Mouse (Mus musculus): ENCODE data around the gene Ptpn9. TPM values are rescaled to one million over a fixed set of nuclear protein-coding genes. Genes with fewer than 3 reads are reported as not detected.
"Not testable (repeated sequence)": the region's sequence is repeated elsewhere in the genome, so short reads cannot be mapped to it uniquely, and the experiment has no call there.

Gene Ptpn9
- polyA plus RNA-seq, 1 experiment from 2014 or later: 24.4 TPM

- no peak for ATAC-seq
- 98% methylated on average over 3 of the region's 3 CpGs for WGBS
- no peaks in the 10 kb centered on the region for H3K4me1 ChIP-seq (ENCODE audit: control insufficient read depth, insufficient read depth, low read length)
- no peak overlapping the region for H3K4me3 ChIP-seq (ENCODE audit: low read depth, low read length)
- H3K27me3 ChIP-seq (ENCODE audit: control insufficient read depth, insufficient read depth, low read depth, low read length): no peaks in the 10 kb centered on the region
- no peak overlapping the region for H3K9ac ChIP-seq (ENCODE audit: low read depth, low read length)
- peaks cover 8% of the 10 kb centered on the region for H3K36me3 ChIP-seq (ENCODE audit: control insufficient read depth, insufficient read depth, low read length)
- H3K27ac ChIP-seq (ENCODE audit: low read length): no peak overlapping the region
- H3K9me3 ChIP-seq (replicated peaks; ENCODE audit: control insufficient read depth, low read length, poor library complexity, severe bottlenecking): no peaks in the 10 kb centered on the region
- H3K4me2 ChIP-seq (ENCODE audit: low read length): no peak overlapping the region
Measured at GRCm38 (mm10) chr9:56961591-56961990, 33.1 kb upstream of the Ptpn9 start.

GRCm38 (mm10) chr9:56970158-56970557 is 24.6 kb upstream of the Ptpn9 start:
- no peaks in the 10 kb centered on the region for H3K27me3 ChIP-seq (ENCODE audit: control insufficient read depth, insufficient read depth, low read depth, low read length)
- no peak overlapping the region for H3K4me2 ChIP-seq (ENCODE audit: low read length)
- peaks cover 8% of the 10 kb centered on the region for H3K36me3 ChIP-seq (ENCODE audit: control insufficient read depth, insufficient read depth, low read length)
- H3K4me3 ChIP-seq (ENCODE audit: low read depth, low read length): no peak overlapping the region
- 80% methylated on average over 2 of the region's 2 CpGs for WGBS
- no peaks in the 10 kb centered on the region for H3K4me1 ChIP-seq (ENCODE audit: control insufficient read depth, insufficient read depth, low read length)
- no peak overlapping the region for H3K9ac ChIP-seq (ENCODE audit: low read depth, low read length)
- H3K27ac ChIP-seq (ENCODE audit: low read length): no peak overlapping the region
- no peak for ATAC-seq
- no peaks in the 10 kb centered on the region for H3K9me3 ChIP-seq (replicated peaks; ENCODE audit: control insufficient read depth, low read length, poor library complexity, severe bottlenecking)

- no peak for ATAC-seq
- 91% methylated on average over 7 of the region's 8 CpGs for WGBS
Measured at GRCm38 (mm10) chr9:56973960-56974524, 20.7 kb upstream of the Ptpn9 start.

GRCm38 (mm10) chr9:56975199-56975598 is 19.5 kb upstream of the Ptpn9 start:
- ATAC-seq: no peak
- H3K36me3 ChIP-seq (ENCODE audit: control insufficient read depth, insufficient read depth, low read length): peaks cover 11% of the 10 kb centered on the region
- no peak overlapping the region for H3K4me2 ChIP-seq (ENCODE audit: low read length)
- H3K4me3 ChIP-seq (ENCODE audit: low read depth, low read length): no peak overlapping the region
- no peak overlapping the region for H3K27ac ChIP-seq (ENCODE audit: low read length)
- no peaks in the 10 kb centered on the region for H3K9me3 ChIP-seq (replicated peaks; ENCODE audit: control insufficient read depth, low read length, poor library complexity, severe bottlenecking)
- WGBS: 91% methylated on average over 3 of the region's 3 CpGs
- H3K9ac ChIP-seq (ENCODE audit: low read depth, low read length): no peak overlapping the region
- H3K27me3 ChIP-seq (ENCODE audit: control insufficient read depth, insufficient read depth, low read depth, low read length): no peaks in the 10 kb centered on the region
- H3K4me1 ChIP-seq (ENCODE audit: control insufficient read depth, insufficient read depth, low read length): no peaks in the 10 kb centered on the region

More at GRCm38 (mm10) chr9:56973960-56974524, 20.7 kb upstream of the Ptpn9 start:
- Histone ChIP-seq H3K27ac (ENCODE audit: low read length) (no peak overlapping the region), H3K4me1 (ENCODE audit: control insufficient read depth, insufficient read depth, low read length) (no peaks in the 10 kb centered on the region), H3K4me3 (ENCODE audit: low read depth, low read length) (no peak overlapping the region), H3K9ac (ENCODE audit: low read depth, low read length) (no peak overlapping the region), H3K36me3 (ENCODE audit: control insufficient read depth, insufficient read depth, low read length) (peaks cover 8% of the 10 kb centered on the region), H3K4me2 (ENCODE audit: low read length) (no peak overlapping the region), H3K9me3 (replicated peaks; ENCODE audit: control insufficient read depth, low read length, poor library complexity, severe bottlenecking) (no peaks in the 10 kb centered on the region), H3K27me3 (ENCODE audit: control insufficient read depth, insufficient read depth, low read depth, low read length) (no peaks in the 10 kb centered on the region)

GRCm38 (mm10) chr9:56980186-56980585 is 14.5 kb upstream of the Ptpn9 start:
- WGBS: 91% methylated on average over 6 of the region's 6 CpGs
- no peaks in the 10 kb centered on the region for H3K9me3 ChIP-seq (replicated peaks; ENCODE audit: control insufficient read depth, low read length, poor library complexity, severe bottlenecking)

GRCm38 (mm10) chr9:56981502-56981901 is 13.2 kb upstream of the Ptpn9 start:
- H3K36me3 ChIP-seq (ENCODE audit: control insufficient read depth, insufficient read depth, low read length): peaks cover 3% of the 10 kb centered on the region; the same call in 1 of the 2 replicates
- no peaks in the 10 kb centered on the region for H3K9me3 ChIP-seq (replicated peaks; ENCODE audit: control insufficient read depth, low read length, poor library complexity, severe bottlenecking)
- WGBS: 90% methylated on average over 1 of the region's 1 CpGs
- H3K4me1 ChIP-seq (ENCODE audit: control insufficient read depth, insufficient read depth, low read length): no peaks in the 10 kb centered on the region
- H3K27ac ChIP-seq (ENCODE audit: low read length): no peak overlapping the region
- H3K27me3 ChIP-seq (ENCODE audit: control insufficient read depth, insufficient read depth, low read depth, low read length): no peaks in the 10 kb centered on the region
- ATAC-seq: no peak
- no peak overlapping the region for H3K9ac ChIP-seq (ENCODE audit: low read depth, low read length)
- no peak overlapping the region for H3K4me2 ChIP-seq (ENCODE audit: low read length)
- no peak overlapping the region for H3K4me3 ChIP-seq (ENCODE audit: low read depth, low read length)

More at GRCm38 (mm10) chr9:56980186-56980585, 14.5 kb upstream of the Ptpn9 start:
- Histone ChIP-seq H3K36me3 (ENCODE audit: control insufficient read depth, insufficient read depth, low read length) (peaks cover 3% of the 10 kb centered on the region; the same call in 1 of the 2 replicates), H3K4me1 (ENCODE audit: control insufficient read depth, insufficient read depth, low read length) (no peaks in the 10 kb centered on the region), H3K4me2 (ENCODE audit: low read length) (no peak overlapping the region), H3K27ac (ENCODE audit: low read length) (no peak overlapping the region), H3K4me3 (ENCODE audit: low read depth, low read length) (no peak overlapping the region), H3K9ac (ENCODE audit: low read depth, low read length) (no peak overlapping the region), H3K27me3 (ENCODE audit: control insufficient read depth, insufficient read depth, low read depth, low read length) (no peaks in the 10 kb centered on the region)
- ATAC-seq: no peak

- H3K36me3 ChIP-seq (ENCODE audit: control insufficient read depth, insufficient read depth, low read length): no peaks in the 10 kb centered on the region
- no peaks in the 10 kb centered on the region for H3K9me3 ChIP-seq (replicated peaks; ENCODE audit: control insufficient read depth, low read length, poor library complexity, severe bottlenecking)
- peaks cover 18% of the 10 kb centered on the region for H3K4me1 ChIP-seq (ENCODE audit: control insufficient read depth, insufficient read depth, low read length)
- H3K4me3 ChIP-seq (ENCODE audit: low read depth, low read length): peak overlapping the region; percentile 92
- peak overlapping the region; percentile 59 for H3K4me2 ChIP-seq (ENCODE audit: low read length)
- peak overlapping the region; percentile 92 for H3K27ac ChIP-seq (ENCODE audit: low read length)
- under 1% methylated on average over 75 of the region's 80 CpGs for WGBS
- H3K9ac ChIP-seq (ENCODE audit: low read depth, low read length): peak overlapping the region; percentile 99
- peak; percentile 70 for ATAC-seq
- H3K27me3 ChIP-seq (ENCODE audit: control insufficient read depth, insufficient read depth, low read depth, low read length): no peaks in the 10 kb centered on the region
Measured at GRCm38 (mm10) chr9:56995198-56996027, 690 bp downstream of the Ptpn9 start.

- H3K36me3 ChIP-seq (ENCODE audit: control insufficient read depth, insufficient read depth, low read length): no peaks in the 10 kb centered on the region
- H3K27me3 ChIP-seq (ENCODE audit: control insufficient read depth, insufficient read depth, low read depth, low read length): no peaks in the 10 kb centered on the region
- H3K4me2 ChIP-seq (ENCODE audit: low read length): peak overlapping the region; percentile 59
- peaks cover 18% of the 10 kb centered on the region for H3K4me1 ChIP-seq (ENCODE audit: control insufficient read depth, insufficient read depth, low read length)
- ATAC-seq: peak; percentile 36; the same call in 1 of the 2 replicates
- 0% methylated on average over 5 of the region's 5 CpGs for WGBS
- peak overlapping the region; percentile 92 for H3K27ac ChIP-seq (ENCODE audit: low read length)
- H3K9me3 ChIP-seq (replicated peaks; ENCODE audit: control insufficient read depth, low read length, poor library complexity, severe bottlenecking): no peaks in the 10 kb centered on the region
- H3K4me3 ChIP-seq (ENCODE audit: low read depth, low read length): peak overlapping the region; percentile 92
- H3K9ac ChIP-seq (ENCODE audit: low read depth, low read length): peak overlapping the region; percentile 99
Measured at GRCm38 (mm10) chr9:56996028-56996346, 1.3 kb downstream of the Ptpn9 start.

GRCm38 (mm10) chr9:56997206-56997605 is 2.5 kb downstream of the Ptpn9 start:
- peak overlapping the region; percentile 59; the same call in 1 of the 2 replicates for H3K4me2 ChIP-seq (ENCODE audit: low read length)
- not testable (repeated sequence) for H3K4me3 ChIP-seq (ENCODE audit: low read depth, low read length); ATAC-seq; H3K9me3 ChIP-seq (replicated peaks; ENCODE audit: control insufficient read depth, low read length, poor library complexity, severe bottlenecking); H3K27ac ChIP-seq (ENCODE audit: low read length); H3K9ac ChIP-seq (ENCODE audit: low read depth, low read length); H3K27me3 ChIP-seq (ENCODE audit: control insufficient read depth, insufficient read depth, low read depth, low read length); H3K36me3 ChIP-seq (ENCODE audit: control insufficient read depth, insufficient read depth, low read length)
- WGBS: 84% methylated on average over 1 of the region's 1 CpGs
- peaks cover 18% of the 10 kb centered on the region for H3K4me1 ChIP-seq (ENCODE audit: control insufficient read depth, insufficient read depth, low read length)
